Mouse (Mus musculus) kidney, adult 2 months (tissue): ENCODE data around the gene Sult2a3.
"Not testable (repeated sequence)": the region's sequence is repeated elsewhere in the genome, so short reads cannot be mapped to it uniquely, and the experiment has no call there.

ENCODE experiments used
- CTCF ChIP-seq: fragments of 200-500 bp; conservative IDR thresholded peaks from 2 replicates; pipeline ENCODE4 v1.5.1; 2011; ENCODE audit warnings: low read depth, mild to moderate bottlenecking, control low read depth, low read length, moderate library complexity, mixed read lengths; ENCODE audit not compliant: insufficient read depth, insufficient read length
- POLR2A ChIP-seq: fragments of 200-500 bp; IDR thresholded peaks from one replicate; pipeline ENCODE4 v1.6.1; 2011; ENCODE audit warnings: low read depth, low read length, control low read depth

DNA sequence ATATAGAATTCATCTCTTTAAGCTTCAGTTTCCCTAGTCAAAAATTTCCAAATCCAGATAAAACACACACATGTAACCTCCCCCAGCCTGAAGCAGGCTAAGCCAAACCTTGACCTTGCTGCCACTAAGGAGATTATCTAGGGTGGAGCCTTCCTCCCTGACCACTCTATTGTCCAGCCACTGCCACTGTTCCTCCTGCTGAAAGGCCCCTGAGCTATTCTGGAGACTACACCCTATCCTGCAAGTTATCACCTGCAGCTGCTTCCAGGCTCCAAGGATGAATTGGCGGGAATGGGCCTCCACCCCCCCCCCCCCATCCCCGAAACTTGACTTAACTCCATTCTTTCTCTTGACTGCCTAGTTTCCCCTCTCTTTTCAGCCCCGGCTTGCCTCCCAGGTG lies 8.4 kb downstream of the Sult2a3 start:
- not testable (repeated sequence) for TF ChIP-seq CTCF, POLR2A
